16 mouse cellular contexts compared by ENCODE assay signal in the genomic region with DNA sequence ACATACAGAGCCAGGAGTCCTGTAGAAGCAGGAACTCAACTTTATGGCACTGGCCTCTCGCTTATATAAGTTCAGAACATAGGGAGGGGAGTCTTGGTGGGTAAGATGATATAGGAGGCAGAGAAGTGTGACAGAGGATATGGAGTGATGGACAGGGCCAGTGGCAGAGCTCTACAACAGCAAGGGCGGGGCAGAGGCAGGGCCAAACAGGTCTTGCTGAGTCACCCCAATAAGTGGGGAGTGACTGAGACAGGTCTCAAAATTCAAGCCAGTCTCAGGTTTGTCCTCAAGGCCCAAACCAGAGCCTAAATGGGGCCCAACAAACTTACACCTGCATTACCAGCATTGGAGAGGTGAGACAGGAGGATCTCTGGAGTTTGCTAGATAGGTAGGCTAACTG. TPM values are rescaled to one million over a fixed set of nuclear protein-coding genes. Genes with fewer than 3 reads are reported as not detected.
DNase-seq lines count a peak whose midpoint lies in the region; ATAC-seq and TF ChIP-seq lines count a peak whose summit lies in the region.
"Had no signal": no experiment of that assay in that cellular context is flagged by ENCODE, and none has a peak within 500 bp of the region (broad histone marks: within the 10 kb centered on the region; RNA-seq: fewer than 3 reads in every experiment).

No protein-coding gene starts in this region.

- TF ChIP-seq POLR2A in CH12.LX (IDR thresholded peaks at IDR 0.05; ENCODE audit: low read depth, low read length): no peak
- TF ChIP-seq POLR2A in thymus, adult 2 months (IDR thresholded peaks at IDR 0.05; ENCODE audit: control insufficient read depth, extremely low read depth, insufficient read depth, low read length, poor library complexity): no peak

- H3K27ac ChIP-seq in heart, embryonic 12.5 days (ENCODE audit: poor library complexity, severe bottlenecking): no peak overlapping the region
- H3K27ac ChIP-seq in heart, embryonic 11.5 days (ENCODE audit: low read depth, low read length): no peak overlapping the region
- H3K27ac ChIP-seq in CH12.LX (ENCODE audit: insufficient read depth, low read depth): no peak overlapping the region
- H3K27ac ChIP-seq in thymus, adult 2 months (ENCODE audit: control insufficient read depth, insufficient read depth, low read length): no peak overlapping the region
- H3K27ac ChIP-seq: forebrain, embryonic 10.5 days; hindbrain, embryonic 15.5 days; midbrain, embryonic 10.5 days had no signal

- no peaks in the 10 kb centered on the region for H3K9me3 ChIP-seq in heart, embryonic 12.5 days (replicated peaks)
- no peaks in the 10 kb centered on the region for H3K9me3 ChIP-seq in heart, embryonic 11.5 days (replicated peaks; ENCODE audit: control insufficient read depth, low read length)
- H3K9me3 ChIP-seq in CH12.LX (replicated peaks; ENCODE audit: low read length): no peaks in the 10 kb centered on the region
- H3K9me3 ChIP-seq: forebrain, embryonic 10.5 days; hindbrain, embryonic 15.5 days; midbrain, embryonic 10.5 days had no signal

- WGBS in heart, embryonic 12.5 days: 87% methylated on average over 2 of the region's 2 CpGs
- WGBS in heart, embryonic 11.5 days (ENCODE audit: insufficient replicate concordance): 78% methylated on average over 2 of the region's 2 CpGs
- WGBS in thymus, adult 2 months: 96% methylated on average over 2 of the region's 2 CpGs

- no peaks in the 10 kb centered on the region for H3K27me3 ChIP-seq in heart, embryonic 12.5 days (replicated peaks)
- H3K27me3 ChIP-seq in heart, embryonic 11.5 days (ENCODE audit: control insufficient read depth, insufficient read depth, low read length): no peaks in the 10 kb centered on the region
- H3K27me3 ChIP-seq in CH12.LX (replicated peaks): no peaks in the 10 kb centered on the region
- no peaks in the 10 kb centered on the region for H3K27me3 ChIP-seq in thymus, adult 2 months (ENCODE audit: control insufficient read depth, insufficient read depth, low read length)
- H3K27me3 ChIP-seq: hindbrain, embryonic 15.5 days had no signal

- H3K4me2 ChIP-seq in heart, embryonic 12.5 days: no peak overlapping the region
- no peak overlapping the region for H3K4me2 ChIP-seq in heart, embryonic 11.5 days
- H3K4me2 ChIP-seq in CH12.LX (ENCODE audit: insufficient read depth, low read depth, poor library complexity, severe bottlenecking): no peak overlapping the region
- H3K4me2 ChIP-seq: hindbrain, embryonic 15.5 days had no signal

- TF ChIP-seq RAD21 in CH12.LX (IDR thresholded peaks at IDR 0.05; ENCODE audit: low read depth, low read length): no peak

- in situ Hi-C loops in CH12.LX (cut with MboI; ENCODE audit: low pct_ligation_motif_present, low pct_unique_long_range_greater_than_20kb, low sequenced_read_pairs): no loop called here

- dilution Hi-C loops in CH12.LX (cut with MboI; ENCODE audit: extremely low pct_ligation_motif_present, extremely low pct_unique_long_range_greater_than_20kb, low sequenced_read_pairs): no loop called here

- peaks cover 3% of the 10 kb centered on the region; the same call in 1 of the 2 replicates for H3K4me1 ChIP-seq in heart, embryonic 12.5 days (replicated peaks)
- H3K4me1 ChIP-seq in heart, embryonic 11.5 days (ENCODE audit: control insufficient read depth, insufficient read depth, low read length): no peaks in the 10 kb centered on the region
- peaks cover 5 to 16% of the 10 kb centered on the region in 2 experiments; a peak in 3 of 4 replicates for H3K4me1 ChIP-seq in CH12.LX (ENCODE audit: control insufficient read depth in 1 of 2, insufficient read depth in 2 of 2)
- H3K4me1 ChIP-seq in thymus, adult 2 months (replicated peaks; ENCODE audit: control insufficient read depth, insufficient read depth, low read length): no peaks in the 10 kb centered on the region

- TF ChIP-seq CTCF in CH12.LX (conservative IDR thresholded peaks at IDR 0.05 in 1 of 2, IDR thresholded peaks at IDR 0.05 in 1 of 2; ENCODE audit: low read depth in 2 of 2, low read length in 2 of 2): no peak
- no peak for TF ChIP-seq CTCF in thymus, adult 2 months (IDR thresholded peaks at IDR 0.05; ENCODE audit: borderline replicate concordance, control insufficient read depth, extremely low read depth, insufficient read depth, low read length, poor library complexity)

- no peaks in the 10 kb centered on the region; the same call in 1 of the 2 replicates for H3K79me2 ChIP-seq in CH12.LX (replicated peaks; ENCODE audit: control insufficient read depth, extremely low read depth, insufficient read depth, poor library complexity, severe bottlenecking)

- no peak overlapping the region for H3K9ac ChIP-seq in heart, embryonic 12.5 days
- no peak overlapping the region for H3K9ac ChIP-seq in heart, embryonic 11.5 days (ENCODE audit: low read depth, low read length)
- no peak overlapping the region for H3K9ac ChIP-seq in CH12.LX (ENCODE audit: insufficient read depth, low read depth)
- H3K9ac ChIP-seq: hindbrain, embryonic 15.5 days had no signal

- peaks cover 8% of the 10 kb centered on the region for H3K36me3 ChIP-seq in heart, embryonic 12.5 days
- H3K36me3 ChIP-seq in heart, embryonic 11.5 days (ENCODE audit: control insufficient read depth, insufficient read depth, low read length): no peaks in the 10 kb centered on the region
- H3K36me3 ChIP-seq in CH12.LX (replicated peaks in 1 of 2; ENCODE audit: control insufficient read depth in 1 of 2, insufficient read depth in 1 of 2, low read length in 1 of 2): peaks cover 0 to 13% of the 10 kb centered on the region in 2 experiments
- no peaks in the 10 kb centered on the region for H3K36me3 ChIP-seq in thymus, adult 2 months (ENCODE audit: control insufficient read depth, insufficient read depth, low read length)
- H3K36me3 ChIP-seq: hindbrain, embryonic 15.5 days had no signal

- peak; percentile 6 for DNase-seq in CH12.LX (ENCODE audit: extremely low read depth)
- no peak for DNase-seq in layer of hippocampus, postnatal 36 days
- DNase-seq in adrenal gland, postnatal 25 days: no peak
- DNase-seq in thymus, adult 2 months: no peak
- DNase-seq: adrenal gland, postnatal 10 days; cerebellum, adult 8-10 months; kidney, adult 8-10 months; thymus, adult 18-20 months had no signal

- no peak overlapping the region for H3K4me3 ChIP-seq in heart, embryonic 12.5 days
- no peak overlapping the region for H3K4me3 ChIP-seq in heart, embryonic 11.5 days (ENCODE audit: low read depth, low read length)
- no peak overlapping the region for H3K4me3 ChIP-seq in CH12.LX (replicated peaks in 1 of 3; ENCODE audit: low read depth in 2 of 3, low read length in 2 of 3, poor library complexity in 1 of 3)
- no peak overlapping the region for H3K4me3 ChIP-seq in thymus, adult 2 months (ENCODE audit: control insufficient read depth, insufficient read depth, low read length)
- H3K4me3 ChIP-seq: forebrain, embryonic 10.5 days; hindbrain, embryonic 15.5 days; midbrain, embryonic 10.5 days had no signal

- peak; percentile 92 for ATAC-seq in heart, embryonic 12.5 days (ENCODE audit: insufficient number of reproducible peaks, low FRiP score)
- ATAC-seq in heart, embryonic 11.5 days (replicated peaks; ENCODE audit: insufficient number of reproducible peaks, low FRiP score, low TSS enrichment): no peak; the same call in 1 of the 2 replicates
- ATAC-seq in erythroblast, adult 5-6 weeks (replicated peaks; ENCODE audit: low FRiP score, poor library complexity, severe bottlenecking): peak; percentile 96
- ATAC-seq in megakaryocyte progenitor cell, adult 5-6 weeks (replicated peaks; ENCODE audit: poor library complexity): peak; percentile 82
- ATAC-seq: lung, postnatal 0 days had no signal

- no peak for TF ChIP-seq EP300 in CH12.LX (IDR thresholded peaks at IDR 0.05; ENCODE audit: low read length)

TF ChIP-seq in CH12.LX, 34 proteins besides CTCF, POLR2A, EP300 and RAD21:
- TF ChIP-seq MYC (IDR thresholded peaks at IDR 0.05; ENCODE audit: low read depth, low read length): no peak
- no peak for TF ChIP-seq CHD2 (IDR thresholded peaks at IDR 0.05; ENCODE audit: low read length)
- TF ChIP-seq ZMIZ1 (IDR thresholded peaks at IDR 0.05; ENCODE audit: low read depth, low read length): no peak
- no peak for TF ChIP-seq ELF1 (IDR thresholded peaks at IDR 0.05; ENCODE audit: low read depth, low read length)
- TF ChIP-seq POLR2AphosphoS2 (IDR thresholded peaks at IDR 0.05; ENCODE audit: low read depth, low read length): no peak
- TF ChIP-seq ZNF384 (IDR thresholded peaks at IDR 0.05; ENCODE audit: low read depth, low read length): no peak
- no peak for TF ChIP-seq ZC3H11A (IDR thresholded peaks at IDR 0.05; ENCODE audit: low read depth, low read length)
- no peak for TF ChIP-seq MXI1 (IDR thresholded peaks at IDR 0.05; ENCODE audit: low read depth, low read length)
- TF ChIP-seq NRF1 (IDR thresholded peaks at IDR 0.05; ENCODE audit: low read depth, low read length): no peak

RNA-seq across cellular contexts. Expression of gene Adam10, which starts 54.4 kb away (rescaled TPM):
- 106 and 107 TPM in 2 replicates for polyA plus RNA-seq in heart, embryonic 12.5 days (2016; fragmentation: Nextera tagmentation; extraction: Ambion mirVana)
- 70.2 and 80.2 TPM in 2 replicates for polyA plus RNA-seq in heart, embryonic 11.5 days (2014; fragmentation: Nextera tagmentation; extraction: Ambion mirVana)
- total RNA-seq in CH12.LX (2012; rRNA removed) (9.3 and 9.6 TPM in 2 replicates), CH12.LX (2014; rRNA removed) (17.7 and 17.8 TPM in 2 replicates)
- polyA plus RNA-seq in CH12.LX (2012; ENCODE audit: insufficient read length, low read depth): 26.3 and 28.9 TPM in 2 replicates
- total RNA-seq in erythroblast, adult 5-6 weeks (2015; ENCODE audit: low replicate concordance): 310 and 344 TPM in 2 replicates
- 311 and 361 TPM in 2 replicates for total RNA-seq in erythroblast, adult 5-6 weeks (2017; ENCODE audit: low replicate concordance)
- total RNA-seq in megakaryocyte progenitor cell, adult 5-6 weeks (2015): 105 and 107 TPM in 2 replicates
- 42.0 and 51.7 TPM in 2 replicates for total RNA-seq in megakaryocyte progenitor cell, adult 5-6 weeks (2017)
- total RNA-seq in layer of hippocampus, postnatal 36 days (2021): 10 to 100 TPM; 67.5 to 68.7 TPM
- total RNA-seq in adrenal gland, postnatal 25 days (2021): 53.1 and 57.3 TPM in 2 replicates
- 21.7 and 25.4 TPM in 2 replicates for polyA plus RNA-seq in thymus, adult 2 months (2012; rRNA removed)
